12 mouse cellular contexts compared by ENCODE assay signal in genomic region chr11:11656995-11657530, GRCm38 (mm10). TPM values are rescaled to one million over a fixed set of nuclear protein-coding genes. Genes with fewer than 3 reads are reported as not detected.
DNase-seq lines count a peak whose midpoint lies in the region; ATAC-seq lines count a peak whose summit lies in the region.
"Had no signal": no experiment of that assay in that cellular context is flagged by ENCODE, and none has a peak within 500 bp of the region (broad histone marks: within the 10 kb centered on the region; RNA-seq: fewer than 3 reads in every experiment).

No protein-coding gene starts in this region.

- WGBS in forebrain, embryonic 16.5 days, result 74% methylated on average over 5 of the region's 5 CpGs

- DNase-seq in spleen, postnatal 10 days (ENCODE audit: low spot score in 2 of 2), result peak; percentile 33 to 47
- no peak for DNase-seq in spleen, postnatal 14 days (ENCODE audit: low spot score in 2 of 2)
- DNase-seq in right cerebral cortex, postnatal 10 days (ENCODE audit: low spot score in 2 of 2), result no peak
- DNase-seq in heart, adult 11 months, result no peak
- no peak for DNase-seq in adipocyte (ENCODE audit: low spot score)

- no peak overlapping the region for H3K27ac ChIP-seq in forebrain, embryonic 16.5 days (ENCODE audit: low read length)
- H3K27ac ChIP-seq: hindbrain, postnatal 0 days; midbrain, embryonic 10.5 days had no signal

- ATAC-seq in granulocyte monocyte progenitor cell, adult 5-6 weeks (replicated peaks; ENCODE audit: poor library complexity, severe bottlenecking), result peak; percentile 72
- peak; percentile 86 for ATAC-seq in megakaryocyte progenitor cell, adult 5-6 weeks (replicated peaks; ENCODE audit: poor library complexity)
- no peak for ATAC-seq in forebrain, embryonic 16.5 days
- ATAC-seq: hindbrain, postnatal 0 days had no signal

- H3K9ac ChIP-seq in forebrain, embryonic 16.5 days (replicated peaks; ENCODE audit: low read depth, low read length), result no peak overlapping the region

- no peaks in the 10 kb centered on the region for H3K9me3 ChIP-seq in forebrain, embryonic 16.5 days (ENCODE audit: control insufficient read depth, low read length)
- H3K9me3 ChIP-seq: midbrain, embryonic 10.5 days had no signal

- H3K4me2 ChIP-seq in forebrain, embryonic 16.5 days (ENCODE audit: low read length), result no peak overlapping the region

- H3K27me3 ChIP-seq in forebrain, embryonic 16.5 days (replicated peaks; ENCODE audit: control insufficient read depth, insufficient read depth, low read length), result no peaks in the 10 kb centered on the region

- no peaks in the 10 kb centered on the region for H3K4me1 ChIP-seq in forebrain, embryonic 16.5 days (replicated peaks; ENCODE audit: control insufficient read depth, insufficient read depth, low read length)
- H3K4me1 ChIP-seq: midbrain, embryonic 10.5 days had no signal

- H3K4me3 ChIP-seq in forebrain, embryonic 16.5 days (replicated peaks; ENCODE audit: low read length), result no peak overlapping the region
- H3K4me3 ChIP-seq: midbrain, embryonic 10.5 days had no signal

- H3K36me3 ChIP-seq in forebrain, embryonic 16.5 days (ENCODE audit: control insufficient read depth, insufficient read depth), result no peaks in the 10 kb centered on the region
- H3K36me3 ChIP-seq: midbrain, embryonic 10.5 days had no signal

RNA-seq across cellular contexts. Expression of gene Ikzf1, which starts 27.7 kb away (rescaled TPM):
- total RNA-seq in granulocyte monocyte progenitor cell, adult 5-6 weeks (2014; fragmentation: Nextera tagmentation), result 108 and 128 TPM in 2 replicates
- 51.0 and 56.0 TPM in 2 replicates for total RNA-seq in granulocyte monocyte progenitor cell, adult 5-6 weeks (2017)
- 155 and 160 TPM in 2 replicates for total RNA-seq in megakaryocyte progenitor cell, adult 5-6 weeks (2015)
- total RNA-seq in megakaryocyte progenitor cell, adult 5-6 weeks (2017), result 58.3 and 84.0 TPM in 2 replicates
- polyA plus RNA-seq in forebrain, embryonic 16.5 days (2015; fragmentation: Nextera tagmentation; extraction: Ambion mirVana), result 1.9 and 2.6 TPM in 2 replicates

RNA-seq across cellular contexts. Expression of gene 4930512M02Rik, which starts 29.4 kb away (rescaled TPM):
- total RNA-seq in granulocyte monocyte progenitor cell, adult 5-6 weeks (2014; fragmentation: Nextera tagmentation), result not detected in 2 replicates
- not detected in 2 replicates for total RNA-seq in granulocyte monocyte progenitor cell, adult 5-6 weeks (2017)
- total RNA-seq in megakaryocyte progenitor cell, adult 5-6 weeks (2015), result not detected in 2 replicates
- not detected in 2 replicates for total RNA-seq in megakaryocyte progenitor cell, adult 5-6 weeks (2017)
- polyA plus RNA-seq in forebrain, embryonic 16.5 days (2015; fragmentation: Nextera tagmentation; extraction: Ambion mirVana), result not detected in 2 replicates
- total RNA-seq: hindbrain, postnatal 0 days had no signal
- polyA plus RNA-seq: brain, embryonic 14.5 days; hindbrain, postnatal 0 days; midbrain, embryonic 10.5 days; small intestine, adult 2 months had no signal

Comparison
In these comparisons a context has a peak if more than half of its experiments do, and no peak if none do; other contexts are left out.
1. DNase-seq: peak in spleen, postnatal 10 days (2 of 2); none in spleen, postnatal 14 days (0 of 2), right cerebral cortex, postnatal 10 days (0 of 2), heart, adult 11 months (single experiment) and adipocyte (single experiment).